Mouse (Mus musculus): ENCODE measurements around the gene Pdia5. TPM values are rescaled to one million over a fixed set of nuclear protein-coding genes. Genes with fewer than 3 reads are reported as not detected.

Gene Pdia5
- polyA plus RNA-seq, 1 experiment from 2014 or later: 24.5 TPM

- Histone ChIP-seq H3K4me3 (no peak overlapping the region), H3K27ac (replicated peaks) (no peak overlapping the region), H3K36me3 (0 out of 2 replicates have a peak, but pooled peaks cover 3% of the 10 kb centered on the region), H3K4me1 (no peaks in the 10 kb centered on the region), H3K9me3 (replicated peaks) (no peaks in the 10 kb centered on the region), H3K27me3 (ENCODE audit: low read depth, poor library complexity, severe bottlenecking) (no peaks in the 10 kb centered on the region)
- no peak for DNase-seq (ENCODE audit: low spot score)
- WGBS: 56% methylated on average over 1 of the region's 1 CpGs
These were observed 13.4 kb downstream of the Pdia5 start for GRCm38 (mm10) chr16:35477273-35477672.

GRCm38 (mm10) chr16:35472569-35473275 lies 18.0 kb downstream of the Pdia5 start:
- no peak overlapping the region for H3K27ac ChIP-seq (replicated peaks)
- peaks cover 14% of the 10 kb centered on the region for H3K4me1 ChIP-seq
- no peaks in the 10 kb centered on the region for H3K27me3 ChIP-seq (ENCODE audit: low read depth, poor library complexity, severe bottlenecking)
- DNase-seq (ENCODE audit: low spot score): no peak
- no peaks in the 10 kb centered on the region for H3K36me3 ChIP-seq
- WGBS: 91% methylated on average over 14 of the region's 14 CpGs
- H3K4me3 ChIP-seq: no peak overlapping the region
- H3K9me3 ChIP-seq (replicated peaks): no peaks in the 10 kb centered on the region

GRCm38 (mm10) chr16:35471841-35472568 lies 18.7 kb downstream of the Pdia5 start:
- Histone ChIP-seq H3K36me3 (no peaks in the 10 kb centered on the region), H3K27ac (replicated peaks) (no peak overlapping the region), H3K4me3 (no peak overlapping the region), H3K27me3 (ENCODE audit: low read depth, poor library complexity, severe bottlenecking) (no peaks in the 10 kb centered on the region), H3K4me1 (peaks cover 14% of the 10 kb centered on the region), H3K9me3 (replicated peaks) (no peaks in the 10 kb centered on the region)
- WGBS: 92% methylated on average over 17 of the region's 17 CpGs
- no peak for DNase-seq (ENCODE audit: low spot score)

GRCm38 (mm10) chr16:35470983-35471382 lies 19.7 kb downstream of the Pdia5 start:
- H3K27ac ChIP-seq (replicated peaks): peak overlapping the region; percentile 4; the same call in 1 of the 2 replicates
- WGBS: 91% methylated on average over 8 of the region's 8 CpGs
- no peaks in the 10 kb centered on the region for H3K27me3 ChIP-seq (ENCODE audit: low read depth, poor library complexity, severe bottlenecking)
- DNase-seq (ENCODE audit: low spot score): no peak
- H3K36me3 ChIP-seq: no peaks in the 10 kb centered on the region; the same call in 1 of the 2 replicates
- no peaks in the 10 kb centered on the region for H3K9me3 ChIP-seq (replicated peaks)
- no peak overlapping the region for H3K4me3 ChIP-seq
- peaks cover 15% of the 10 kb centered on the region for H3K4me1 ChIP-seq

GRCm38 (mm10) chr16:35470096-35470495 lies 20.6 kb downstream of the Pdia5 start:
- Histone ChIP-seq H3K9me3 (replicated peaks) (no peaks in the 10 kb centered on the region), H3K4me1 (peaks cover 23% of the 10 kb centered on the region), H3K4me3 (no peak overlapping the region), H3K27ac (replicated peaks) (no peak overlapping the region), H3K36me3 (no peaks in the 10 kb centered on the region; the same call in 1 of the 2 replicates), H3K27me3 (ENCODE audit: low read depth, poor library complexity, severe bottlenecking) (no peaks in the 10 kb centered on the region)
- DNase-seq (ENCODE audit: low spot score): no peak
- 96% methylated on average over 8 of the region's 8 CpGs for WGBS

- H3K4me3 ChIP-seq: no peak overlapping the region
- no peaks in the 10 kb centered on the region for H3K27me3 ChIP-seq (ENCODE audit: low read depth, poor library complexity, severe bottlenecking)
- H3K9me3 ChIP-seq (replicated peaks): no peaks in the 10 kb centered on the region
- DNase-seq (ENCODE audit: low spot score): no peak
- WGBS: 74% methylated on average over 6 of the region's 6 CpGs
- no peaks in the 10 kb centered on the region; the same call in 1 of the 2 replicates for H3K36me3 ChIP-seq
- peaks cover 34% of the 10 kb centered on the region for H3K4me1 ChIP-seq
- no peak overlapping the region for H3K27ac ChIP-seq (replicated peaks)
These were observed 21.7 kb downstream of the Pdia5 start for GRCm38 (mm10) chr16:35469016-35469415.

- H3K27ac ChIP-seq (replicated peaks): no peak overlapping the region
- H3K4me1 ChIP-seq: peaks cover 41% of the 10 kb centered on the region
- no peaks in the 10 kb centered on the region for H3K9me3 ChIP-seq (replicated peaks)
- 91% methylated on average over 2 of the region's 2 CpGs for WGBS
- H3K4me3 ChIP-seq: no peak overlapping the region
- H3K27me3 ChIP-seq (ENCODE audit: low read depth, poor library complexity, severe bottlenecking): no peaks in the 10 kb centered on the region
- no peak for DNase-seq (ENCODE audit: low spot score)
- peaks cover 7% of the 10 kb centered on the region for H3K36me3 ChIP-seq
These were observed 23.6 kb downstream of the Pdia5 start for GRCm38 (mm10) chr16:35467044-35467443.

GRCm38 (mm10) chr16:35465808-35466351 lies 24.8 kb downstream of the Pdia5 start:
- DNase-seq (ENCODE audit: low spot score): no peak
- Histone ChIP-seq H3K27ac (replicated peaks) (peak overlapping the region; percentile 33), H3K27me3 (ENCODE audit: low read depth, poor library complexity, severe bottlenecking) (no peaks in the 10 kb centered on the region), H3K4me3 (no peak overlapping the region), H3K9me3 (replicated peaks) (no peaks in the 10 kb centered on the region), H3K4me1 (peaks cover 41% of the 10 kb centered on the region), H3K36me3 (peaks cover 19% of the 10 kb centered on the region)
- WGBS: 84% methylated on average over 4 of the region's 4 CpGs

- Histone ChIP-seq H3K36me3 (peaks cover 19% of the 10 kb centered on the region), H3K4me3 (peak overlapping the region; percentile 18; the same call in 1 of the 2 replicates), H3K4me1 (peaks cover 41% of the 10 kb centered on the region), H3K9me3 (replicated peaks) (no peaks in the 10 kb centered on the region), H3K27ac (replicated peaks) (peak overlapping the region; percentile 81), H3K27me3 (ENCODE audit: low read depth, poor library complexity, severe bottlenecking) (no peaks in the 10 kb centered on the region)
- DNase-seq (ENCODE audit: low spot score): peak; percentile 56
- WGBS: 31% methylated on average over 12 of the region's 12 CpGs
These were observed 25.9 kb downstream of the Pdia5 start for GRCm38 (mm10) chr16:35464686-35465308.

GRCm38 (mm10) chr16:35463708-35464107 lies 27.0 kb downstream of the Pdia5 start:
- WGBS: 89% methylated on average over 10 of the region's 10 CpGs
- Histone ChIP-seq H3K4me1 (peaks cover 41% of the 10 kb centered on the region), H3K27ac (replicated peaks) (peak overlapping the region; percentile 81), H3K9me3 (replicated peaks) (no peaks in the 10 kb centered on the region), H3K27me3 (ENCODE audit: low read depth, poor library complexity, severe bottlenecking) (no peaks in the 10 kb centered on the region), H3K36me3 (peaks cover 19% of the 10 kb centered on the region), H3K4me3 (no peak overlapping the region)
- DNase-seq (ENCODE audit: low spot score): no peak

- DNase-seq (ENCODE audit: low spot score): no peak
- Histone ChIP-seq H3K36me3 (peaks cover 24% of the 10 kb centered on the region), H3K4me1 (peaks cover 37% of the 10 kb centered on the region), H3K9me3 (replicated peaks) (no peaks in the 10 kb centered on the region), H3K27me3 (ENCODE audit: low read depth, poor library complexity, severe bottlenecking) (no peaks in the 10 kb centered on the region), H3K27ac (replicated peaks) (0 out of 2 replicates have a peak overlapping the region, but pooled peaks have one; percentile 23), H3K4me3 (no peak overlapping the region)
- 84% methylated on average over 7 of the region's 7 CpGs for WGBS
These were observed 27.7 kb downstream of the Pdia5 start for GRCm38 (mm10) chr16:35462955-35463354.

- no peaks in the 10 kb centered on the region for H3K9me3 ChIP-seq (replicated peaks)
- H3K36me3 ChIP-seq: peaks cover 43% of the 10 kb centered on the region
- H3K4me1 ChIP-seq: peaks cover 22% of the 10 kb centered on the region
- H3K27ac ChIP-seq (replicated peaks): 0 out of 2 replicates have a peak overlapping the region, but pooled peaks have one; percentile 3
- DNase-seq (ENCODE audit: low spot score): no peak
- no peak overlapping the region for H3K4me3 ChIP-seq
- WGBS: 42% methylated on average over 7 of the region's 7 CpGs
- no peaks in the 10 kb centered on the region for H3K27me3 ChIP-seq (ENCODE audit: low read depth, poor library complexity, severe bottlenecking)
These were observed 31.1 kb downstream of the Pdia5 start for GRCm38 (mm10) chr16:35459584-35459983.
